Mouse (Mus musculus): Measurements from ENCODE around the gene Fam3b.

GRCm38 (mm10) chr16:97421671-97422070, 92.9 kb downstream of the Fam3b start:
- no peak for TF ChIP-seq CTCF (IDR thresholded peaks at IDR 0.05; ENCODE audit: insufficient read depth, low read depth, low read length)
- no peak for TF ChIP-seq POLR2A (IDR thresholded peaks at IDR 0.05; ENCODE audit: insufficient read depth, low read depth, low read length)
